Mouse (Mus musculus) lung, embryonic 14.5 days (tissue): ENCODE data around the gene Rcbtb2. TPM values are rescaled to one million over a fixed set of nuclear protein-coding genes. Genes with fewer than 3 reads are reported as not detected.

Experiments used
- ATAC-seq: fragments of 200-750 bp; cut with Nextera tagmentation; 2 replicates; pipeline ENCODE4 v1.8.0; 2017; ENCODE audit warnings: mild to moderate bottlenecking, moderate TSS enrichment, moderate library complexity; ENCODE audit not compliant: insufficient read depth
- DNase-seq: peaks from one replicate; pipeline ENCODE4 v3.0.0-alpha.2; 2015
- H3K27ac ChIP-seq: fragments of 300-500 bp; sonication (generic); 2 replicates; pipeline ENCODE4 v1.5.1; 2014; ENCODE audit warnings: low read depth, mild to moderate bottlenecking, moderate library complexity
- H3K27me3 ChIP-seq: fragments of 300-500 bp; sonication (generic); 2 replicates; pipeline ENCODE4 v1.6.1; 2014; ENCODE audit warnings: low read length, control low read depth; ENCODE audit not compliant: insufficient read depth
- H3K36me3 ChIP-seq: fragments of 300-500 bp; sonication (generic); 2 replicates; pipeline ENCODE4 v1.6.1; 2014; ENCODE audit warnings: control low read depth; ENCODE audit not compliant: insufficient read depth
- H3K4me1 ChIP-seq: fragments of 300-500 bp; sonication (generic); 2 replicates; pipeline ENCODE4 v1.6.1; 2014; ENCODE audit warnings: antibody characterized with exemption, control low read depth; ENCODE audit not compliant: insufficient read depth
- H3K4me2 ChIP-seq: fragments of 300-500 bp; sonication (generic); 2 replicates; pipeline ENCODE4 v1.6.1; 2014; ENCODE audit warnings: mild to moderate bottlenecking
- H3K4me3 ChIP-seq: fragments of 300-500 bp; sonication (generic); 2 replicates; pipeline ENCODE4 v1.5.1; 2014; ENCODE audit warnings: low read depth, low read length
- H3K9ac ChIP-seq: fragments of 300-500 bp; sonication (generic); 2 replicates; pipeline ENCODE4 v1.6.1; 2014
- H3K9me3 ChIP-seq: fragments of 300-500 bp; sonication (generic); 2 replicates; pipeline ENCODE4 v1.6.1; 2016; ENCODE audit warnings: low read depth, low read length, control low read depth
- CTCF ChIP-seq: IDR thresholded peaks from 2 replicates; pipeline ENCODE4 v1.5.1; 2016; ENCODE audit warnings: antibody characterized with exemption, low read depth
- WGBS: fragments of 180-500 bp; shearing (Covaris S2); extraction: QIAGEN DNeasy Blood & Tissue Kit; methylation state at CpG from one replicate; pipeline ENCODE4 v1.1.7; 2014; 5-methylcytosine and 5-hydroxymethylcytosine counted together
- polyA plus RNA-seq: library from polyadenylated mRNA; unstranded; fragments of >200 nt; fragmentation: Nextera tagmentation; extraction: Ambion mirVana; gene quantifications from 2 replicates; pipeline ENCODE4 v1.2.1, GENCODE M21; 2014

The Rcbtb2 gene
- polyA plus RNA-seq, 1 experiment from 2014 or later: 124 TPM

DNA sequence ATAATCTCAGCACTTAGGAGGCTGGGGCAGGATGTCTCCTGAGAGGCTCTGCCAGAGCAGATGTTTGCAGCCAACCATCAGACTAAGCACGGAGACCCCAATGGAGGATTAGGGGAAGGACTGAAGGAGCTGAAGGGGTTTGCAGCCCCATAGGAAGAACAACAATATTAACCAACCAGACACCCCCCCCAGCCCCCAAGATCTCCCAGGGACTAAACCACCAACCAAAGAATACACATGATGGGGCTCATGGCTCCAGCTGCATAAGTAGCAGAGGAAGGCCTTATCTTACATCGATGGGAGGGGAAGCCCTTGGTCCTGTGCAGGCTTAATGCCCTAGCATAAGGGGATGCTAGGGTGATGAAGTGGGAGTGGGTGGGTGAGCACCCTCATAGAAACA is 6.5 kb upstream of the Rcbtb2 start:
- 70% methylated on average over 2 of the region's 2 CpGs for WGBS
- no peak for TF ChIP-seq CTCF
- no peak overlapping the region for H3K4me2 ChIP-seq
- H3K27me3 ChIP-seq: no peaks in the 10 kb centered on the region
- H3K27ac ChIP-seq: no peak overlapping the region
- DNase-seq (no peak), ATAC-seq (no peak)
- H3K9me3 ChIP-seq: no peaks in the 10 kb centered on the region
- H3K4me1 ChIP-seq: no peaks in the 10 kb centered on the region
- H3K4me3 ChIP-seq: no peak overlapping the region
- H3K9ac ChIP-seq: no peak overlapping the region
- no peaks in the 10 kb centered on the region for H3K36me3 ChIP-seq

DNA sequence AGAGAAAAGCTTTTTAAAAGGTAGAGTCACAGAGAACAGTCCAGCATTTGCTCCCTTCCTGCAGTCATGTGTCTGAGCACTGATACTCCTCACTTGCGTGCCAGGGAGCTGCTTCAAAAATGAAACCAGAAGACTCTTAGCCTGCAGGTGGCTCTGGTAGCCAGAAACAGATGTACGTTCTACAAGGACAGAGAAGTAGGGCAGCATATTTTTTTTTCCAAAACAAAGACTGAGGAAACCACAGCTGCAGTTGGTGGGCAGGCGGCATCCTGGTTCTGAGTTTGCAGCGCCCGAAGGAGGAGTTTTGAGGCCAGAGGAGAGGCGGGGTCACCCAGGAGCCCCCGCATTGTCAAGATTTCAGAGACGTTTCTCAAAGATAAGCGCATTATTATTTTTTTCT is 5.9 kb upstream of the Rcbtb2 start:
- no peaks in the 10 kb centered on the region for H3K9me3 ChIP-seq
- 0 out of 2 replicates have a peak, but pooled peaks have one; percentile 21 for TF ChIP-seq CTCF
- H3K9ac ChIP-seq: no peak overlapping the region
- DNase-seq (peak; percentile 58), ATAC-seq (peak; percentile 47; the same call in 1 of the 2 replicates)
- no peaks in the 10 kb centered on the region for H3K27me3 ChIP-seq
- H3K4me2 ChIP-seq: peak overlapping the region; percentile 34
- H3K4me3 ChIP-seq: peak overlapping the region; percentile 1; the same call in 1 of the 2 replicates
- 0 out of 2 replicates have a peak overlapping the region, but pooled peaks have one; percentile 24 for H3K27ac ChIP-seq
- 27% methylated on average over 9 of the region's 9 CpGs for WGBS
- no peaks in the 10 kb centered on the region for H3K36me3 ChIP-seq
- H3K4me1 ChIP-seq: no peaks in the 10 kb centered on the region

- Histone ChIP-seq H3K9ac (no peak overlapping the region), H3K27ac (no peak overlapping the region), H3K36me3 (no peaks in the 10 kb centered on the region), H3K4me2 (peak overlapping the region; percentile 34; the same call in 1 of the 2 replicates), H3K27me3 (no peaks in the 10 kb centered on the region), H3K4me1 (no peaks in the 10 kb centered on the region), H3K9me3 (no peaks in the 10 kb centered on the region), H3K4me3 (no peak overlapping the region; the same call in 1 of the 2 replicates)
- DNase-seq (no peak), ATAC-seq (no peak)
- peak; percentile 37 for TF ChIP-seq CTCF
- 73% methylated on average over 7 of the region's 7 CpGs for WGBS
Observed at GRCm38 (mm10) chr14:73117411-73118392, 5.1 kb upstream of the Rcbtb2 start.

- no peak overlapping the region for H3K4me3 ChIP-seq
- H3K4me2 ChIP-seq: no peak overlapping the region
- H3K9ac ChIP-seq: no peak overlapping the region
- no peak for ATAC-seq
- DNase-seq: no peak
- no peaks in the 10 kb centered on the region for H3K4me1 ChIP-seq
- 69% methylated on average over 14 of the region's 14 CpGs for WGBS
- TF ChIP-seq CTCF: no peak
- H3K27me3 ChIP-seq: no peaks in the 10 kb centered on the region
- no peaks in the 10 kb centered on the region for H3K9me3 ChIP-seq
- H3K36me3 ChIP-seq: no peaks in the 10 kb centered on the region
- no peak overlapping the region for H3K27ac ChIP-seq
Observed at GRCm38 (mm10) chr14:73118482-73119347, 4.1 kb upstream of the Rcbtb2 start.

DNA sequence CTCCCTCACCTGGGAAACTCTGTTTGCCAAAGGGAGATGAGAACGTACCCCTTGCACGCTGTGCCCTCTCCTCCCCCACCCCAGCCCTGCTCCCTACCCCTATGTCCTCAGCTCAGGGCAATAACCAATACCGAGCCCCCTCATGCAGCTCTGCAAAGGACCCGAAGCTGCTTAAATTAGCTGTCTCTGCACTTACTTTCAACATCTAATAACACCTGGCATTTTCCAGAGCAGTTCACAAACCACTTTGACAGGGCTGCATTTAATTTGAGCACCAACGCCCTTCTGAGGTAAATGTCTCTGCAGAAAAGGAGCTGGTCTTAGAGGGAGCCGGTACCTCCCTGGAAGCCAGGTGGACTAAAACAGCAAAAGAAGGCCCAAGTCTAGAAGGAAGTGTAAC is 3.4 kb upstream of the Rcbtb2 start:
- H3K9me3 ChIP-seq: no peaks in the 10 kb centered on the region
- H3K4me3 ChIP-seq: no peak overlapping the region
- H3K27ac ChIP-seq: 0 out of 2 replicates have a peak overlapping the region, but pooled peaks have one; percentile 14
- no peak for ATAC-seq
- no peaks in the 10 kb centered on the region for H3K27me3 ChIP-seq
- DNase-seq: no peak
- no peaks in the 10 kb centered on the region for H3K4me1 ChIP-seq
- no peak for TF ChIP-seq CTCF
- 49% methylated on average over 6 of the region's 6 CpGs for WGBS
- H3K9ac ChIP-seq: no peak overlapping the region
- no peak overlapping the region for H3K4me2 ChIP-seq
- no peaks in the 10 kb centered on the region for H3K36me3 ChIP-seq

GRCm38 (mm10) chr14:73119966-73120365 is 2.9 kb upstream of the Rcbtb2 start:
- no peaks in the 10 kb centered on the region for H3K27me3 ChIP-seq
- ATAC-seq (no peak), DNase-seq (no peak)
- no peaks in the 10 kb centered on the region for H3K9me3 ChIP-seq
- H3K27ac ChIP-seq: no peak overlapping the region
- no peaks in the 10 kb centered on the region for H3K36me3 ChIP-seq
- H3K4me2 ChIP-seq: no peak overlapping the region
- TF ChIP-seq CTCF: no peak
- H3K4me3 ChIP-seq: no peak overlapping the region
- no peaks in the 10 kb centered on the region for H3K4me1 ChIP-seq
- WGBS: 37% methylated on average over 2 of the region's 2 CpGs
- no peak overlapping the region for H3K9ac ChIP-seq
